Mouse (Mus musculus) kidney, adult 18-20 months (tissue): ENCODE data around the gene 4930432M17Rik.

Experiments
- DNase-seq: peaks from one replicate; pipeline ENCODE4 v3.0.0; 2021

The 4930432M17Rik gene

DNA sequence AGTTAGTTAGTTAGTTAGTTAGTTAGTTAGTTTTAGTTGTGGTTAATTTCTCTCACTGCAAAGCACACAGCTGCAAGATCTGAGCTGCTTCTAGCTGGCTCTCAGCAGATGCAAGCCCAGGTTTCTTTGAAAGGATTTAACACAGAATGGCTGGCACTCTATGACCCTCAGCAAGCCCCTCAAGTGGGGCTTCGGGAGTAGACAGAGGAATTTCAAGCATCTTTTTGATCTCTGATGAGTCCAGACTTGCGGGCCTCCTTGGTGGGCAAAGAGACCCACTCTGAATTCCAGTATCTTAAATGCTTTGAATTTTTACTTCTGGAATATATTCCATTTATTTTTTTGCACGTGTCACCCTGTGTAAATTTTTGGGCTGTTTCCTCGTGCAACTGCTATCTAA is 8.4 kb downstream of the 4930432M17Rik start:
- no peak for DNase-seq

DNA sequence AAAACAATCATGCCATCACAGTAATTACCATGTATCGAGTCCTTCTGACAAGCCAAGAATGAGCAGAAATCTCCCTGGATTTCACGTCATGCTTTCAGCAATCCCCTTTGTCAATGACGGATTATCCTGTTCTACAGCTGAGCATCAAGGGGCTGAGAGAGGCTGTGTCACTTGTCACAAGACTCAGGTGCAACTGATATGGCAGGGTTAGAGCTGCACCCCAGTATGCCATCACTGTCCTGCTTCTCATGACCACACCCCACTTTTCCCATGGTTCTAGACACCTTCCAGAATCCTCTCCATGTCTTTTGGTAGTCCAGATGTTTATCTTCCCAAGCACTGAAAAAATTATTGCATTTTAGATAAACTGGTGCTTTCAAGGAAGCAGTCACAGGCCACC is 8.9 kb downstream of the 4930432M17Rik start:
- DNase-seq = no peak

DNA sequence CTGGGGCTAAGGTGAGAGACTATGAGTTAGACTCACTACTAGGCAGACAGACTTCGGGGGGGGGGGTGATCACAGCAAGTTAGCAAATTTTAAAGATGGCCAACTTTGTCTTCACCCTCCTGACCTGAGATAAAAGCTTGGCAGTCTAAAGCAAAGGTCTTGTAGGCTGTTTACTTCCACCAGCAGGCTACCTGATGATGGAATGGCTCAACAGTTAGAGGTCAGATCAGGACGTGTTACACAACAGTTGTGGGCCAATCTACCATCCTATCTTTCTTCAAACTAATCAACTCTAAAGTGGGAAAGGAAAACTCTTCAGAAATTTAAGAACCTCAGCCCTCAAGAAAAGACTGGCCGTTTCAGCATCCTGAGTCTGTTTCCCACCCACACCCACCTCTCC is 9.6 kb downstream of the 4930432M17Rik start:
- DNase-seq = no peak

GRCm38 (mm10) chr3:121682439-121683411 is 12.2 kb downstream of the 4930432M17Rik start:
- no peak for DNase-seq

DNA sequence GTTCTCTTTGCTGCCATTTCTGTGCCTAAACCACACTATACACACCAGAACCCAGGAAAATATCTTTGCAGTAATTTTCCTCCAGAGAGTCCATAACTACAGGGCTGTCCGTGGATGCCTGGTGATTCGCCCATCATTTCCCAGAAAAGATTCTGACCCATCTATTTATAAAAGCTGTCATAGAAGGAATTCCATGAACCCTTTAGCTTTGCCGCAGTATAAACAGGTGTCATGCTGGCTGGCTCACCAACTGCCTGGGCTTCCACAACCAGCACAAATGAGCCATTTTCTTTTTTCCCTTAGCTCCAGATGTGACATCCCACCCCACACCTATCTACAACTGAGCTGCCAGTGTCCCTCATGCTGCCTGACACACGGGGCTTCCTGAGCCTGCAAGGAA is 14.0 kb downstream of the 4930432M17Rik start:
- DNase-seq = no peak

DNA sequence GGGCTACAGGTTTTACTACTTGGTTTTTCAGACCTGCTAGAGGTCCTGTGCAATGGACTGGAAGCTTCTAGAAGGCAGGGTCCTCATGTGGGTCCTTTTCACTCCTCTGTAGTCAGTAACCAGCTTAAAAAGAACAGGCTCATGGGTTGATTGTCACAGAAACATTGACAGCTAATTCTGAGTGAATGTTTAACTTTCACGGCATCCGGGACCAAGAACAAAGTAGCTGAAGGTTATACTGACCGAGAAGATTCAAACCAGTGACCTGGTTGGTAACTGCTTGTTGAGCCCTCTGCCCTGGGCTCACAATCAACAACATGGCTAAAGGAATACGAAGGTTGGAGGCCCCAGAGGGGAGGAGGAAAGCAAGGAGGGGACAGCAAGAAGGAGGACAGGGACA is 14.4 kb downstream of the 4930432M17Rik start:
- peak; percentile 50 for DNase-seq

DNA sequence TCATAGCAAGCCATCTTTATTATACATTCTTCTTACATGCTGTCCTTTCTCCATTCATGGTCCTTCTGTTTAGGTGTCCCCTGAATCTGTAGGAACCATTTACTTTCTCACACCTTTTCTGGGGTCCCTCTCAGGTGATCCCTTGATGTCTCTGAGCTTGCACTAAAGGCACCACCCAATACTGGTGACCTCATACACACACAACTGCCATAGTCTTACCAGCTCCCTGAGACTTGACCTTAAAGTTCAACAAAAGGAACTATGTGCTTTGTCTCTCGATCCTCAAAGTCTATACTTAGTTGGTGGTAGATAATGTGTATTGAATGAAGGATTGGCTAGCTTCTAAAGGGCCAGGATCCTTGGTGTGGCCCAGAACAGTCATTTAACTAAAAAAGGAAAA is 15.4 kb downstream of the 4930432M17Rik start:
- DNase-seq = no peak

- no peak for DNase-seq
These were observed 15.9 kb downstream of the 4930432M17Rik start for GRCm38 (mm10) chr3:121686408-121686911.

DNA sequence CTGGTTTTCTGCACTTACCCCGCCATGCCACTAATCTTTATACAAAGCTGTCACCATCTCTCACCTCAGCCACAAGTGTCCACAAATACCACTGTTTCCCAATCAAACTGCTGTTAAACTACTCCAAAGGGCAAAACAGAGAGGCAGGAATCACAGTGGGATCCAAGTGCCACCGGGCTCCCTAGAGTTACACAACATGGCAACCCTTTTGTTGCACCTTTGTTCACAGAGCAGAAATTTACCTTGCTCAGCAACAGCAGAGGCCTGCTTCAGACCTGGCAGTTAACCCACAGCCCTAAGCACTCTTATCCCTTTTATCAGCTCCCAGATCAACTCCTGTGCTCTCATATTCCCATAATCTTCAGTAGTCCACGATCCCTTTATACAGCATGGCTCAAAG is 17.2 kb downstream of the 4930432M17Rik start:
- no peak for DNase-seq

DNA sequence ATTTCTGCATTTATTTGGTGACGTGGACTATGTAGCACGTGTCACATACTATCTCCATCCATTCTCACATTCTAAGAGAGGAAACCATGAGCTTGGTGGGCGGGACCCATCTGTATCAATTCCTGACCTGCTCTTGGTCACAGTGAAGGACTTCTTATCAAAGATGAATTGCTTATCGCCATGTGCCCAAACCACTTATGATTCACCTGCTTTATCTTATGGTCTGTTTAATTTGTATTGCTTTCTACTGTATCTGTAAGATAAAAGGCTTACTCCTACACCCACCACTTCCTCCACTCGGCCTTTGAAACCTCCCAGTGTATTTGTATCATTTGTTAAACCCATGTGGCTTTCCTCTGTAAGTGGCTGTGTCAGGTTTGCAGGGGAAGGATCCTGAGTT is 18.5 kb downstream of the 4930432M17Rik start:
- DNase-seq = no peak

- DNase-seq = no peak
These were observed 19.1 kb downstream of the 4930432M17Rik start for GRCm38 (mm10) chr3:121689697-121690096.

- DNase-seq = no peak
These were observed 22.6 kb downstream of the 4930432M17Rik start for GRCm38 (mm10) chr3:121693001-121693730.

- DNase-seq = peak; percentile 17
These were observed 23.2 kb downstream of the 4930432M17Rik start for GRCm38 (mm10) chr3:121693746-121694145.

DNA sequence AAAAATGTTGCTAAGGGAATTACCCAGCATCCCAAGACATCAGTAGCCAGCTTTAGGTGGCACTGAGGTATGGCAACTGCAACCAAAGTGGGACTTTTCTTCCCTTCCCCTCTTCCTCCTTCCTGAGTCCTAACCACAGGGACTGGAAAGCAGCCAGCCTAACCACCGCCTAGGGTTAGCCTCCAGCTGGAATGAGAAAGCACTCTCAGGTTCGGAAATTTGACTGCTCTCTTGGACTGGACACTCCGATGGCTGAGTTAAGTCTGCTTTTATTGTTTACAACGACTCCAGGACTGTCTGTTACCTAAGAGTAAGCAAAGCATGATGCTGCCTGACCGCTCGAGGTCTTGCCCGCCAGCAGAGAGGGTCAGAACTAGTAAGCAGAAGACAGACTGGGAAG is 26.6 kb downstream of the 4930432M17Rik start:
- no peak for DNase-seq

- no peak for DNase-seq
These were observed 28.8 kb downstream of the 4930432M17Rik start for GRCm38 (mm10) chr3:121699401-121699800.

- no peak for DNase-seq
These were observed 29.3 kb downstream of the 4930432M17Rik start for GRCm38 (mm10) chr3:121699849-121700248.

GRCm38 (mm10) chr3:121700364-121700952 is 29.9 kb downstream of the 4930432M17Rik start:
- no peak for DNase-seq

GRCm38 (mm10) chr3:121703155-121703879 is 32.8 kb downstream of the 4930432M17Rik start:
- no peak for DNase-seq

- DNase-seq = no peak
These were observed 33.3 kb downstream of the 4930432M17Rik start for GRCm38 (mm10) chr3:121703880-121704243.

GRCm38 (mm10) chr3:121706087-121706486 is 35.5 kb downstream of the 4930432M17Rik start:
- DNase-seq = no peak

DNA sequence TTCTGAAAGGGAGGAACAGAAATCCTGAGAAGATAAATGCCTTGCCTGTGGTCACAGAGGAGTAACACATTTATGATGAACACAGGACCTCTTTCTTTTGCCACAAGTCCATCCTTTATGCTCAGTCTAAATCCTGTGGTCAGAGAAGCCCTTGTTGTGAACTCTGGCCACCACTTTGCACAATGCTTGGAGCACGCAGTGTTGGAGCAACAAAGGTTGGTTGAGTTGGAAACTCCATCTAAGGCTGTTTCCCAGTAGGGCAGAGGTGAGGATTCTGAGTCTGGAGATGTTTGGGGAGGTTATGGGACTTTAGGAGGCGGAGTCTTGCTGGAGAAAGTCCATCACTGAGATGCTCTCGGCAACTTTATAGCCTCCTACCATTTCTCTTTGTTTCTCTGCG is 36.5 kb downstream of the 4930432M17Rik start:
- no peak for DNase-seq

GRCm38 (mm10) chr3:121710894-121711531 is 40.5 kb downstream of the 4930432M17Rik start:
- DNase-seq = no peak
